Mouse (Mus musculus): Measurements from ENCODE around the gene Fam49a.

GRCm38 (mm10) chr12:12306214-12306613 is 44.3 kb downstream of the Fam49a start:
- TF ChIP-seq CTCF (IDR thresholded peaks at IDR 0.05; ENCODE audit: low read depth, low read length) (no peak), POLR2A (IDR thresholded peaks at IDR 0.05; ENCODE audit: insufficient read depth, low read length) (no peak)

Data from ES-Bruce4 (cell line).